Mouse (Mus musculus) midbrain, embryonic 12.5 days (tissue): Measurements from ENCODE around the gene Chrm3. TPM values are rescaled to one million over a fixed set of nuclear protein-coding genes. Genes with fewer than 3 reads are reported as not detected.

ENCODE experiments used
- ATAC-seq: fragments of 200-750 bp; cut with Nextera tagmentation; 2 replicates; pipeline ENCODE4 v1.8.0; 2017; ENCODE audit warnings: low read depth, moderate TSS enrichment, moderate library complexity; ENCODE audit not compliant: low FRiP score
- H3K27ac ChIP-seq: fragments of 300-500 bp; sonication (generic); replicated peaks from 2 replicates; pipeline ENCODE4 v1.5.1; 2016; ENCODE audit warnings: mild to moderate bottlenecking
- H3K27me3 ChIP-seq: fragments of 300-500 bp; sonication (generic); 2 replicates; pipeline ENCODE4 v1.6.1; 2016; ENCODE audit warnings: mild to moderate bottlenecking
- H3K36me3 ChIP-seq: fragments of 300-500 bp; sonication (generic); 2 replicates; pipeline ENCODE4 v1.6.1; 2016
- H3K4me1 ChIP-seq: fragments of 300-500 bp; sonication (generic); 2 replicates; pipeline ENCODE4 v1.6.1; 2016
- H3K4me2 ChIP-seq: fragments of 300-500 bp; sonication (generic); replicated peaks from 2 replicates; pipeline ENCODE4 v1.6.1; 2016; ENCODE audit warnings: mild to moderate bottlenecking, moderate library complexity
- H3K4me3 ChIP-seq: fragments of 300-500 bp; sonication (generic); 2 replicates; pipeline ENCODE4 v1.5.1; 2016; ENCODE audit warnings: mild to moderate bottlenecking
- H3K9ac ChIP-seq: fragments of 300-500 bp; sonication (generic); replicated peaks from 2 replicates; pipeline ENCODE4 v1.6.1; 2016; ENCODE audit warnings: mild to moderate bottlenecking, moderate library complexity
- H3K9me3 ChIP-seq: fragments of 300-500 bp; sonication (generic); 2 replicates; pipeline ENCODE4 v1.6.1; 2016; ENCODE audit warnings: mild to moderate bottlenecking
- WGBS: fragments of 180-500 bp; shearing (Covaris S2); methylation state at CpG from one replicate; pipeline ENCODE4 v1.1.7; 2016; 5-methylcytosine and 5-hydroxymethylcytosine counted together
- polyA plus RNA-seq: library from polyadenylated mRNA; unstranded; fragments of >200 nt; fragmentation: Nextera tagmentation; extraction: Ambion mirVana; gene quantifications from 2 replicates; pipeline ENCODE4 v1.2.1, GENCODE M21; 2016

Gene Chrm3
- polyA plus RNA-seq, 1 experiment from 2014 or later = 0.77 TPM

- Histone ChIP-seq H3K4me1 (no peaks in the 10 kb centered on the region), H3K27ac (no peak overlapping the region), H3K4me3 (no peak overlapping the region), H3K27me3 (no peaks in the 10 kb centered on the region), H3K9me3 (no peaks in the 10 kb centered on the region), H3K9ac (no peak overlapping the region), H3K4me2 (no peak overlapping the region), H3K36me3 (no peaks in the 10 kb centered on the region)
- ATAC-seq = no peak
- 75% methylated on average over 2 of the region's 2 CpGs for WGBS
Measured at GRCm38 (mm10) chr13:10295160-10295559, 65.5 kb downstream of the Chrm3 start.

- no peak overlapping the region for H3K4me2 ChIP-seq
- H3K4me3 ChIP-seq = no peak overlapping the region
- H3K27ac ChIP-seq = no peak overlapping the region
- no peaks in the 10 kb centered on the region for H3K27me3 ChIP-seq
- no peaks in the 10 kb centered on the region for H3K9me3 ChIP-seq
- 76% methylated on average over 4 of the region's 4 CpGs for WGBS
- H3K9ac ChIP-seq = no peak overlapping the region
- H3K4me1 ChIP-seq = no peaks in the 10 kb centered on the region
- H3K36me3 ChIP-seq = no peaks in the 10 kb centered on the region
- ATAC-seq = no peak
Measured at GRCm38 (mm10) chr13:10284331-10284730, 76.3 kb downstream of the Chrm3 start.

DNA sequence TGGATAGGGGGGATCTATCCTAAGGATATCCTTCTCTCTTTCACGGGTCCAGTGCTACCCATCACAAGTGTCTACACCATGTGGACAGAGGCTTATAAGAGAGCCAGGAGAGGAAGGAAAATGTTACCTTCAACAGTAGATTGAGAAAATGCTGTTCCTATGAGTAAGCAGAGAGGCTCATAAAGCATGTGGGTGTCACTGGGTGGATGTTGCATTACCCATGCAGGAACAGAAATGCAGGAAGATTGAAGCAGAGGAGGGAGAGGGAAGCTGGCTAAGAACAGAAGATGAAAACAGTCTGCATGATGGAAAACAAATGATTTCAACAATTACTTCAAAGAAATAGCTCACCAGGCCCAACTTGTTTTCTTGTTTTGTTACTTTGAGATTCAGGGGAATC lies 85.7 kb downstream of the Chrm3 start:
- no peaks in the 10 kb centered on the region for H3K36me3 ChIP-seq
- no peaks in the 10 kb centered on the region for H3K9me3 ChIP-seq
- no peak overlapping the region for H3K4me3 ChIP-seq
- H3K4me2 ChIP-seq = no peak overlapping the region
- no peaks in the 10 kb centered on the region for H3K4me1 ChIP-seq
- no peak overlapping the region for H3K9ac ChIP-seq
- WGBS = 65% methylated on average over 1 of the region's 1 CpGs
- no peak for ATAC-seq
- no peak overlapping the region for H3K27ac ChIP-seq
- H3K27me3 ChIP-seq = no peaks in the 10 kb centered on the region

GRCm38 (mm10) chr13:10263784-10264183 lies 96.9 kb downstream of the Chrm3 start:
- no peaks in the 10 kb centered on the region for H3K9me3 ChIP-seq
- no peak overlapping the region for H3K4me2 ChIP-seq
- no peak overlapping the region for H3K27ac ChIP-seq
- no peak overlapping the region for H3K4me3 ChIP-seq
- no peaks in the 10 kb centered on the region for H3K27me3 ChIP-seq
- H3K9ac ChIP-seq = no peak overlapping the region
- ATAC-seq = no peak
- no peaks in the 10 kb centered on the region for H3K4me1 ChIP-seq
- H3K36me3 ChIP-seq = no peaks in the 10 kb centered on the region
- WGBS = 88% methylated on average over 3 of the region's 3 CpGs

DNA sequence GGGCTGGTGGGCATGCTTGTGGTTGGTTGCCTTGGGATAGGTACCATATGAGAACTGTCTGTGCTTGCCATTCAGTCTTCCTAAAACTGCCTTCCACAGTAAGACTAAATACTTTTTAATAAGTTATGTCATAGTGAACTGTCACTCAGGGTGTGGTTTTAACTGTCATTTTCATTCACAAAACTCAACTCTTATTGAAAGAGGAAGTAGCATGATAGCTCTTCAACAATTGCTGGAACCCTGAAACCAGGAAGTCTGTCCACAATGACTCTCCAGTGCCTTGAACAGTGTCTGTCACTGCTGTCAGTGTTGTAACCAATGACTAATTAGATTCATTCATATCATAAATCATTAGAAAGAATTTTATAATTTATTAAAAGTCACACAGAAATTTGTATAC lies 107.6 kb downstream of the Chrm3 start:
- Histone ChIP-seq H3K27me3 (no peaks in the 10 kb centered on the region), H3K4me2 (no peak overlapping the region), H3K9me3 (no peaks in the 10 kb centered on the region), H3K36me3 (no peaks in the 10 kb centered on the region), H3K9ac (no peak overlapping the region), H3K4me3 (no peak overlapping the region), H3K4me1 (no peaks in the 10 kb centered on the region), H3K27ac (no peak overlapping the region)
- no peak for ATAC-seq

- Histone ChIP-seq H3K4me1 (no peaks in the 10 kb centered on the region), H3K36me3 (no peaks in the 10 kb centered on the region), H3K4me3 (no peak overlapping the region), H3K4me2 (no peak overlapping the region), H3K9me3 (no peaks in the 10 kb centered on the region), H3K27ac (no peak overlapping the region), H3K27me3 (no peaks in the 10 kb centered on the region), H3K9ac (no peak overlapping the region)
- ATAC-seq = no peak
- 84% methylated on average over 5 of the region's 5 CpGs for WGBS
Measured at GRCm38 (mm10) chr13:10251499-10252179, 109.0 kb downstream of the Chrm3 start.

DNA sequence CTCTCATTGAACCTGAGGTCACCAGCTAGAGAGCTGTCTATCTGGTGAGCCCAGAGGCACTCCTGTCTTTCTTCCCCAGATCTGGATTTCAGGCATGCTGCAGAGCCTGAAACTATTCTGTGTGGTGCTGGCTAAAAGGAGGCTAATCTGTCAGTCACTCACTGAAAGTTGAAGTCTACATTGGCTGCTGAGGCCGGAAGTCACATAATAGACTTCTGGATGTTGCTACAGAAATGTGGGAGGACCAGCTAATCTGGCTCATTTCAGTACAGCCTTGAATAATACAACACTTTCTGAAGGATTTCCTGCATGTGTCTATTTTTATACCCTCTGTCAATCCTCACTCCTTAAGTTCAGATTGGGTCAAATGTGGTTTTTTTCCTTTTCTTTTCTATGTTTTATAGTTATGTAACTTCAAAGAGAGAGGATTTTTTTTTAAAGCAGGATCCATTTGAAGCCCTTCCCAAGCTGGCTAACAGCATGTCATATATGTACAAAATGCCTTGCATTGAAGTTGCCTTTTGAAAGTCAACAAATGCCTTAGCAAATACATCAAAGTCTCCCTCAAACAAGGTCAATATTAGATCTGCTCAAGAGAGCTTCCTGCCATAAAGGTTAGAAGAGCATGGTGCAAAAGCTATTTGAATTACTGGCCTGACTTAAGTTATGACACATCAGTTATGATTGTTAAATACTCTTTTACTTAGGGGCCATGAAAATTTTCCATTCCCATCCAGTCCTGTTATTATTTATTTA lies 116.2 kb downstream of the Chrm3 start:
- ATAC-seq = no peak
- no peak overlapping the region for H3K4me2 ChIP-seq
- no peaks in the 10 kb centered on the region for H3K27me3 ChIP-seq
- no peak overlapping the region for H3K4me3 ChIP-seq
- no peaks in the 10 kb centered on the region for H3K4me1 ChIP-seq
- H3K9me3 ChIP-seq = no peaks in the 10 kb centered on the region
- no peak overlapping the region for H3K27ac ChIP-seq
- WGBS = 69% methylated on average over 1 of the region's 1 CpGs
- no peak overlapping the region for H3K9ac ChIP-seq
- H3K36me3 ChIP-seq = no peaks in the 10 kb centered on the region

- Histone ChIP-seq H3K4me3 (no peak overlapping the region), H3K4me1 (no peaks in the 10 kb centered on the region), H3K9me3 (no peaks in the 10 kb centered on the region), H3K36me3 (no peaks in the 10 kb centered on the region), H3K4me2 (no peak overlapping the region), H3K27me3 (no peaks in the 10 kb centered on the region), H3K27ac (no peak overlapping the region), H3K9ac (no peak overlapping the region)
- 80% methylated on average over 3 of the region's 3 CpGs for WGBS
- no peak for ATAC-seq
Measured at GRCm38 (mm10) chr13:10240238-10240637, 120.4 kb downstream of the Chrm3 start.

- 79% methylated on average over 4 of the region's 4 CpGs for WGBS
- Histone ChIP-seq H3K4me2 (no peak overlapping the region), H3K27ac (no peak overlapping the region)
Measured at GRCm38 (mm10) chr13:10239825-10240224, 120.8 kb downstream of the Chrm3 start.

GRCm38 (mm10) chr13:10237616-10238015 lies 123.0 kb downstream of the Chrm3 start:
- no peak overlapping the region for H3K9ac ChIP-seq
- WGBS = 80% methylated on average over 2 of the region's 2 CpGs
- no peaks in the 10 kb centered on the region for H3K4me1 ChIP-seq
- H3K36me3 ChIP-seq = no peaks in the 10 kb centered on the region
- H3K4me3 ChIP-seq = no peak overlapping the region
- no peak for ATAC-seq
- H3K27me3 ChIP-seq = no peaks in the 10 kb centered on the region
- no peak overlapping the region for H3K4me2 ChIP-seq
- no peaks in the 10 kb centered on the region for H3K9me3 ChIP-seq
- H3K27ac ChIP-seq = no peak overlapping the region

More at GRCm38 (mm10) chr13:10239825-10240224, 120.8 kb downstream of the Chrm3 start:
- ATAC-seq = no peak
- Histone ChIP-seq H3K4me3 (no peak overlapping the region), H3K9me3 (no peaks in the 10 kb centered on the region), H3K4me1 (no peaks in the 10 kb centered on the region), H3K36me3 (no peaks in the 10 kb centered on the region), H3K27me3 (no peaks in the 10 kb centered on the region), H3K9ac (no peak overlapping the region)

- Histone ChIP-seq H3K9me3 (no peaks in the 10 kb centered on the region), H3K4me1 (no peaks in the 10 kb centered on the region), H3K27me3 (no peaks in the 10 kb centered on the region), H3K27ac (no peak overlapping the region), H3K4me3 (no peak overlapping the region), H3K9ac (no peak overlapping the region), H3K4me2 (no peak overlapping the region), H3K36me3 (no peaks in the 10 kb centered on the region)
- 93% methylated on average over 4 of the region's 4 CpGs for WGBS
- ATAC-seq = no peak
Measured at GRCm38 (mm10) chr13:10236279-10236678, 124.4 kb downstream of the Chrm3 start.

DNA sequence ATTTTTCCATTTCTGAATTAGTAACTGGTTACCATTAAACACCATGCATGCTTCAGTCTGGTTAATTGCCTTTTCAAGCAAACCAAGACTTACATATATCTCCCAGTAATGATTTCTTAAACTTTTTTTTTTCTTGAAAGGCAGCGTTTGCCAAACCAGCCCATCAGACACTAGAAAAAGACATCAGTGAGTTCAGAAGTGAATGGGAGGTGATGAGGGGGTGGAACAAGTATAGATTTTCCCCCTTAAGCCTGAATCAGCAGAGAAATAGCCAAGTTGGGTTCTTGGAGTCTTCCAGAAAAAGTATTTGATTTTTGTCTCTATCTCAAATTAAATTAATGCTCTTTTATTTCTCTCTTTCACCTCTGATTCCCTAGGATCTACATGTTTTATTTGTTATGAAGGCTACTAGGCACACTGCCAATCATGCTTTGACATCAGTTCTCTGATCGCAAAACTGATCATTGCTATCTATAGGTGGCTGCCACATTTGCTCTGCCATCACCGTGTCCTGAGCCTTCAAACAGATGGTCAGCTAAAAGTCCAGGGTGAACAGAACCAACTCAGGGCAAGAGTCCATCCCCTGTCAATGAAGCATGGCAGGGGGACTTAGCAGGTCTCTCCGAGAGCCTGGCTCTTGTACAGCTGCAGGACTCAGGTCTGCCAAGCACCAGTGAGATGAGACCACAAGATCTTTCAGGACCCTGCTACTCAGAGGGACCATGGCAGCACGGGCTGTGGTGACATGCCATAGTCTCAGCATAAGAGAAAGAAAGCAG lies 125.1 kb downstream of the Chrm3 start:
- H3K9me3 ChIP-seq = no peaks in the 10 kb centered on the region
- H3K4me3 ChIP-seq = no peak overlapping the region
- no peaks in the 10 kb centered on the region for H3K27me3 ChIP-seq
- H3K4me2 ChIP-seq = no peak overlapping the region
- H3K4me1 ChIP-seq = no peaks in the 10 kb centered on the region
- H3K9ac ChIP-seq = no peak overlapping the region
- 88% methylated on average over 5 of the region's 5 CpGs for WGBS
- no peak for ATAC-seq
- H3K36me3 ChIP-seq = no peaks in the 10 kb centered on the region
- H3K27ac ChIP-seq = no peak overlapping the region
